Mouse (Mus musculus) urinary bladder, adult 2 months (tissue): ENCODE measurements around the gene Aff3. TPM values are rescaled to one million over a fixed set of nuclear protein-coding genes. Genes with fewer than 3 reads are reported as not detected.

Experiments used
- DNase-seq: peaks from one replicate; pipeline ENCODE4 v3.0.0; 2022; ENCODE audit warnings: low spot score
- polyA plus RNA-seq: library from polyadenylated mRNA; depleted of rRNA; stranded (reverse); fragments of >200 nt; gene quantifications from 2 replicates; pipeline ENCODE4 v1.2.3, GENCODE M21; 2012; rRNA removed

Gene Aff3
- polyA plus RNA-seq, 1 experiment: 2.3 TPM

DNA sequence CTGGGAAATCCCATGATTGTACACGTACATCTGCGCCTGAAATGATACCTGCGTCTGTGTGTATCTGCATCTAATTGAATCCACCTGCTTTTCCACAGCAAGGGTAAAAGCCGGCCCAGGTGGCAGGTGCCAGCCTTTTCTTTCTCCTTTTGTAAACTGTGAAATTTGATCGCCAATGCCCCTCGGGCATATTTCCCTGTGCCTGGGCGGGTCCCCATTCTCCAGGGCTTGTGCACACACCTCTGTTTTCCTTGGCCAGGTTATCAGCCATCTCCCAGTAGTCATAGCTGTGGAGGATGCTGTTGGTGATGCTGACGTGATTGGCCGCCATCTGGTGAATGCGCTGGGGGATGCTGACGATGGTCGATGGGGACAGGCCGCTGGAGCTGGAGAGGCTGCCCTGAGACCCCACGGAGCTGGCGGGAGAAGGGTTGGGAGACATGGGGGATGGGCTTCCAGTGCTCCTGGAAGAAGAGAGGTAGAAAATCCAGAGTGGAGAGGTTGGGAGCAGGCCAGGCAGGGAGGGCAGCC lies 483.7 kb downstream of the Aff3 start:
- no peak for DNase-seq

- DNase-seq: no peak
These were observed 485.8 kb downstream of the Aff3 start for GRCm38 (mm10) chr1:38178929-38179328.

DNA sequence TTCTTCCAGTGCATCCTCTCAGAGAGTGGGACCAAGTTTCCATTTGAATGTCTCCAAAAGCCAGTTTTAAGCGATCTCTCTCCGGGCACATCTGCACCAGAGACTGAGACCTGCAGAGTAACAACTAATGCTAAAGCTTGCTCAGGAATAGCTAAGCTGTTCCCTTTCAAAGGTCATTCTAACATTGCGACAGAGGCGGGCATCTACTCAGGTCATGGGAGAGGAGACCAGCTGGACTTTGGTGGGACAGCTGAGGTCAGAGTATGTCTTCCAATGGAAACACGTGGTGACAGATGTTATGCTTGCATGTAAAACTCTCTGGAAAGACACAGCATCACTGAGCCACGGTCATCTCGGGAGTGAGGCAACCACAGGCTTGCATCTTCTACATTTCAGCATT lies 488.7 kb downstream of the Aff3 start:
- no peak for DNase-seq

DNA sequence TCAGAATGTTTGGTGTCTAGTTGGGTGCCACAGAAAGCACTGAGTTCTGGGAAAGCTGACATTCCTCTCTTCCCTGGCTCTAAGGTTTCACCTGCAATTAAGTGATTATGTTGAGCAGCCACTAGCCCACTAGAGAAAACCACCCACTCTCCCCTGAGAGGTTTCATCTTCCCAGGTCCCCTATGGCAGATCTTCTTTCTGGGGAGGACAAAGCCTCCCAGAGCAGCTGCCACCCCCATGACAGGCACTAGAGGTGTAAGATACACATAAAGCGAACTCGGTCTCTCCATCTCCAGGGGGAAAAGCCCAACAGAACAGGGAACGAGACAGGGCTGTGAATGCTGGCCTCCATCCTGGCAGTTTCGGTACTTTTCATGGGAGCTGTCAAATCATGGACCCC lies 492.9 kb downstream of the Aff3 start:
- DNase-seq: no peak

DNA sequence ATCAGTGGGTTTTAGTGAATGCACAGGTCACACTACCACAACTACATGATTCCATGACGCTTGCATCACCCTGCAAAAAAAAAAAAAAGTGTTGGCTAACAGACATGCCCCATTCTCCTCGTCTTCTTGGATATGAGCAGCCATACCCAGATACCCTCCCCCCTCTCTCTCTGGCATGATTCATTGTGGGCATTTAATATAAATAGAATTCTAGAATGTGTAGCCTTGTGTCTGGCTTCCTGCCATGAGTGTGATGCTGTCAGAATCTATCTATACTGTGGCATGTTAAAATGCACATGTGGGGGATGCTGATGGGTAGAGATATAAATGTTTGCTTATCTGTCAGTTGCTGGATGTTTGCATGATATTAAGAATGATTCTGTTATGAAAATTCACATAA lies 499.1 kb downstream of the Aff3 start:
- no peak for DNase-seq

DNA sequence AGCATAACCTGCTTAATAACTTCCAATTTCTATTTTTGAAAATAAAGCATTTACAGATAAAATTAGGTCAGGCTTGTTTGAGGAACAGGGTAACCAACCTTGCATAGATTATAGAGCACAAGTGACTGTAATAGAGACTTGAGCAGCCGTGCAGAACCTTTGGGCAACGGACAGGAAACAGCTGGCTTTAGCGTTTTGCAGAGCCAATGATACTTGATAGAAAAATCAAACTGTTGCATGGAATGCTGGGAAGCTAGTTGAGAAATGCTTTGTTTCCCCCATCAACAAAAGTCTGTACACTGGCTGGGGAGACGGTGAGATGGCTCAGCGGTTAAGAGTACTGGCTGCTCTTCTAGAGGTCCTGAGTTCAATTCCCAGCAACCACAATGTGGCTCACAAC lies 514.7 kb downstream of the Aff3 start:
- DNase-seq: no peak

GRCm38 (mm10) chr1:38146008-38146407 lies 518.7 kb downstream of the Aff3 start:
- no peak for DNase-seq

DNA sequence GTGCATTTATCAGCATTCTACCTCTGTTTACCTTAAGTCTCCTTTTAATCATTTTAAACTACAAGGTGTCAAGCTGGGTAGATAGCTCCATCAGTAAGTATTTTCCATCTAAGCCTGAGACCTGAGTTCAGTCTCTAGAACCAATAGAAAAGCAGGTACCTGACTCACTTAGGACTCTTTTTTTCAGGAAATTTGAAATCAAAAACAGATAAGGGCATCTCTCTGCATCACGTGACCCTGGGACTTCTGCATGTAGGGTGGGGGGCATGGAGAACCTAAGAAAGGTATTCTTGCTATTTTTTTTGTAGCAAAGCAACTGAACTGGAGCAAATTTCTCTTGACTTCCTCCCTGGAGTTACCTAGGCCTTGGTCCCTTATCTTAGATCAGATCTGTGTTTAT lies 523.4 kb downstream of the Aff3 start:
- DNase-seq: no peak

DNA sequence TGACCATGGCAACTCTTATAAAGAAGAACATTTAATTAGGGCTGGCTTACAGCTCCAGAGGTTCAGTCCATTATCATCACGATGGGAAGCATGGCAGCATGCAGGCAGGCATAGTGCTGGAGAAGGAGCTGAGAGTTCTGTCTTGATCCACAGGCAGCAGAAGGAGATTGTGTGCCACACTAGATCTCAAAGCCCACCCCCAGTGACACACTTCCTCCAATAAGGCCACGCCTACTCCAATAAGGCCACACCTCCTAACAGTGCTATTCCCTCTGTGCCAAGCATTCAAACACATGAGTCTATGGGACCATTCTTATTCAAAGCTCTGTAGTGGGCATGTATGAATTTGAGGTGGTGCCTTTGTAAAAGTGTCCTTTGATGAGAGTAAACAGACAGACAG lies 523.8 kb downstream of the Aff3 start:
- DNase-seq: no peak

DNA sequence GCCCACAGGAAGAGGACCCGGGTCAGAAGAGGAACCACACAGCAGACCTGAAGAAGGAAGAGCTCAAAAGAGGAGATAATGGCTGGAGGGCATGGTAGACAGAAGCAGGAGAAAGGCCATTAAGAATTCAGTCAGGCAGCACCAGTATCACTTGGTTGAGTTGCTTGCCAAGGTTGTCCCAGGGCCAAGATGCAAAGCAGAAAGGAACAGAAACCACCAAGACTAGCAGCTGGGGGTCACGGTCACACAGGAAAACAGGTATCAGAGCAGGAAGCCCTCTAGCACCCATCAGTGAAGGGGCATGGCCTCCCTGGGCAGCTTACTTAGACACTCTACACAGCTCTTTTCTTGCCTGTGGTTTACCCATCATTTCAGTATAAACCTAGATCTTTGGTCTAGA lies 525.4 kb downstream of the Aff3 start:
- no peak for DNase-seq

DNA sequence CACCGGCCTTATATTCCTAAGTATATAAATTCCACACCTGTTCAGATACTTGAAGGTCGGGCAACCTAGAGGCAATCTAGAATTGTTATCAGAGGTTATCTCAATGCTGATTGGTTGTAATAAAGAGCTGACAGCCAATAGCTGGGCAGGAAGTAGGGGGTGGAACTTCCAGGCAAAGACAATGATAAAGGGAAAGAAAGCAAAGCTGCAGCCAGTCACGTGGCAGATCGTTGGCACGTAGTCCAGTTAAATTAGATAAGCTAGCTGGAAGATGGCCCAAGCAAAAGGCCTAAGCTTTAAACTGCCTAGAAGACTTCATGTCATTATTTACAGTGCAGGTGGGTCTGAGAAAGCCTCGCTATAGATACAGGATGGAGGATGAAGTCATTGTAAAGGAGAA lies 531.8 kb downstream of the Aff3 start:
- no peak for DNase-seq

DNA sequence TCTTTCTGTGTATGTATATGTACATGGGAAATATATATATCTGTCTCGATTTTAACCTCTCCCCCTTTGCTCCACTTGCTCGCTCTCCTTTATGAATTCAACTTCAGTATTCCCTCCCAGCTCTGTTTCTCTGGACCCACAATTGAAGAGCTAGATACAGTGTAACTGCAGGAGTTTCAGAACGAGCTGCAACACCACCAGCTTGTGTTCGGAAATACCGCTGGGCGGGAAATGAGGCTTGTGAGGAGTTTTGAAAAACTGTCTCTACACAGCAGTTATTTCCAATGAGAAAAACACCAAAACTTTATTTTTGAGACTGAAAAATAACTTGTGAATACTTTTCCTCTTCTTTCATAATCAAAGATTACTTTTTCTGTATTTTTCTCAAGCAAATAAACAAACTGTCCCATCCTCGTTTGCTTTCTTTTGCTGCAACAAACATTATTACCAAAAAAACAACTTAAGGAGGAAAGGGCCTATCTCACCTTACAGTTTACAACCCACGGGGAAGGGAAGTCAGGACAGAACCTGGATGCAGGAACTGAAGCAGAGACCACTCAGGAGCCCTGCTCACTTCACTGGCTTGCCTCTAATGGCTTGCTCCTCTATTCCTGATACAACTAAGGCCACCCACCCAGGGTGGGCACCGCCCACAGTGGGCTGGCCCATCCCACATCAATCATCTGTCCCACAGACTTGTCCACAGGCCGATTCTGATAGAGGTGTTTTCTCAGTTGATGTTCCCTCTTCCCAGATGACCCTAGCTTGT lies 533.9 kb downstream of the Aff3 start:
- no peak for DNase-seq

DNA sequence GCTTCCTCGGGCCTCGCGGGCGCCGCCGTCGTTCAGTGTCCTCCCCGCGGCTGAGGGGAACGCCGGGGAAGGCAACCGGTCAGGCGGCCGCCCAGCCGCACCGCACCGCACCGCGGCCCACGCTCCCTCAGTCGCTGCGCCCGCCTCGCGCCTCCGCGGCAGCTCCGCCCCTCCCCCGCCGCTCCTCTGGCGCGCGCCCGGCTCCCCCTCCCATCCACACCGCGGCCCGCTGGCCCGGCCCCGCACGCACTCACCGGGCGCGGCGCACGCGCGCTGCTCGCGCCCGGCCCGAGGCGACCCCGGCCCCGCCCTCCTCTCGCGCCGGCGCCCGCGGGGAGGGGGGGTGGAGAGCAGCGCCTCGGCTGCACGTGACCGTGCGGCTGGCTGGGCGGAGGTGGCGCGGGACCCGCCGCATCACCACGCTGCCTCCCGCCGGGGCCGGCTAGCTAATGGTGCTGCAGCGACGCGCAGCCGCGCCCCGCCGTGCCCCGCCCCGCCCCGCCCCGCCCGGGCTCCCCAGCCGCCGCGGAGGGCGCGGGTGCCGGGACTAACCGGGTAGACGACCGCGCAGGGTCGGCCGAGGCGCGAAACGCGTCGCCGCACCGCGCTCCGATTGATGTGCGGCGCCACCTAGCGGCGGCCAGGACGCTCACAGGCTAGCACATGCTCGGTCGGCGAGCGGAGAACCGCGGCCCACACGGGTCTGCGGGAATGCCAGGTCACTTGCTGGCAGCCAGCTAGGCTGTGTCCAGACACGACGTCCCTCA lies 535.1 kb downstream of the Aff3 start, which contains the start of gene Rev1:
Gene Rev1 (minus strand): TSS at position 301 of the 767 bp plus-strand sequence.
- DNase-seq: peak; percentile 93

GRCm38 (mm10) chr1:38128919-38129436 lies 535.8 kb downstream of the Aff3 start:
- no peak for DNase-seq

Other genes starting within 250 kb of the Aff3 start
- 5.6 and 5.9 TPM in 2 replicates for gene Lonrf2, start 171.8 kb upstream of the Aff3 start, polyA plus RNA-seq
- 3.8 and 6.2 TPM in 2 replicates for gene Chst10, start 233.2 kb upstream of the Aff3 start, polyA plus RNA-seq